7 mouse cellular contexts compared by ENCODE assay signal in the genomic region with DNA sequence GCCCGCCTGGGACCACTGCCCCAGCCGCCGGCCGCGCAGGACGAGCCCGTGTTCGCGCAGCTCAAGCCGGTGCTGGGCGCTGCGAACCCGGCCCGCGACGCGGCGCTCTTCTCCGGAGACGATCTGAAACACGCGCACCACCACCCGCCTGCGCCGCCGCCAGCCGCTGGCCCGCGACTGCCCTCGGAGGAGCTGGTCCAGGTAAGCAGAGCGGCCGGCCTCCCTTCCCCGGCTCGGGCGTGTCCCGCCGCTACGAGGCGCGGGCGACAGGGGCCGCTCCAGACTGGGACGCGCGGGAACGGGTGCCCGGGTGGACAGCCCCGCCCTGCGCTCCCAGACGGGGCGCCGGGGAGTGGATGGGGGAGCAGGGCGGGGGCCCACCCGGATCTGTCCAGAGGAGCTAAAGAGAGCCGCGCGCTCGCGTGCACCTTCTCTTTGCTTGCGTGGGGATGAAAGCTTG. TPM values are rescaled to one million over a fixed set of nuclear protein-coding genes. Genes with fewer than 3 reads are reported as not detected.
DNase-seq lines count a peak whose midpoint lies in the region; ATAC-seq lines count a peak whose summit lies in the region.

No protein-coding gene starts in this region.

- peak; percentile 22 for ATAC-seq in inflammation-experienced regulatory T-cells, adult 6 months
- ATAC-seq in midbrain, embryonic 11.5 days (ENCODE audit: low FRiP score) = peak; percentile 87

- peak overlapping the region; percentile 78 for H3K27ac ChIP-seq in limb, embryonic 10.5 days
- H3K27ac ChIP-seq in midbrain, embryonic 11.5 days (ENCODE audit: low read depth, low read length) = no peak overlapping the region

- peak; percentile 36 for DNase-seq in adrenal gland, adult 8-10 months
- peak; percentile 74 for DNase-seq in embryo, embryonic 11 days
- peak; percentile 70 for DNase-seq in gastrocnemius, postnatal 14 days
- peak; percentile 75 for DNase-seq in limb, embryonic 10.5 days (ENCODE audit: low spot score)
- no peak for DNase-seq in midbrain, embryonic 11.5 days (ENCODE audit: low spot score, missing footprints)
- DNase-seq in spleen, adult 12 weeks (ENCODE audit: low spot score) = peak; percentile 56

- H3K27me3 ChIP-seq in limb, embryonic 10.5 days (ENCODE audit: low read depth, poor library complexity, severe bottlenecking) = peaks cover 51% of the 10 kb centered on the region
- peaks cover 34% of the 10 kb centered on the region for H3K27me3 ChIP-seq in midbrain, embryonic 11.5 days (ENCODE audit: control insufficient read depth, insufficient read depth, low read length)

- peaks cover 20% of the 10 kb centered on the region for H3K4me1 ChIP-seq in limb, embryonic 10.5 days
- H3K4me1 ChIP-seq in midbrain, embryonic 11.5 days (ENCODE audit: control insufficient read depth, insufficient read depth, low read length) = no peaks in the 10 kb centered on the region; the same call in 1 of the 2 replicates

- H3K4me2 ChIP-seq in midbrain, embryonic 11.5 days = peak overlapping the region; percentile 94

- no peaks in the 10 kb centered on the region for H3K36me3 ChIP-seq in limb, embryonic 10.5 days
- H3K36me3 ChIP-seq in midbrain, embryonic 11.5 days (ENCODE audit: control insufficient read depth, insufficient read depth, low read length) = no peaks in the 10 kb centered on the region

- intact Hi-C loops in gastrocnemius, postnatal 14 days (cut with DNase I; ENCODE audit: low total_unique reads) = loop anchor here (10.0 kb wide), 1 partner anchor 596 kb away; no protein-coding TSS in a partner anchor

- under 1% methylated on average over 51 of the region's 60 CpGs for WGBS in limb, embryonic 10.5 days
- WGBS in midbrain, embryonic 11.5 days = under 1% methylated on average over 42 of the region's 60 CpGs

- H3K9me3 ChIP-seq in limb, embryonic 10.5 days (replicated peaks) = no peaks in the 10 kb centered on the region
- no peaks in the 10 kb centered on the region for H3K9me3 ChIP-seq in midbrain, embryonic 11.5 days (ENCODE audit: control insufficient read depth, low read length)

- H3K9ac ChIP-seq in midbrain, embryonic 11.5 days (ENCODE audit: low read length) = peak overlapping the region; percentile 63

- peak overlapping the region; percentile 71 for H3K4me3 ChIP-seq in limb, embryonic 10.5 days
- H3K4me3 ChIP-seq in midbrain, embryonic 11.5 days (ENCODE audit: low read depth, low read length) = peak overlapping the region; percentile 66

RNA-seq across cellular contexts. Expression of a gene that starts 0.6 kb away (rescaled TPM):
- total RNA-seq in adrenal gland, adult 8-10 months (2022) = 10 to 100 TPM in 1 of 4 experiments, 1 to 10 TPM in 3; 7.5 to 10.4 (median 8.1) TPM
- total RNA-seq in gastrocnemius, postnatal 14 days (2021) = 10 to 100 TPM in 1 of 2 experiments, 1 to 10 TPM in 1; 8.0 to 11.3 TPM
- polyA plus RNA-seq in inflammation-experienced regulatory T-cells, adult 6 months (2017; shearing (Covaris generic)) = not detected
- polyA plus RNA-seq in limb, embryonic 10.5 days (2016; fragmentation: Nextera tagmentation; extraction: Ambion mirVana) = 1.6 and 2.2 TPM in 2 replicates
- polyA plus RNA-seq in midbrain, embryonic 11.5 days (2014; fragmentation: Nextera tagmentation; extraction: Ambion mirVana) = 2.9 and 3.4 TPM in 2 replicates
